Mouse (Mus musculus): ENCODE results near the gene Prokr1.

- no peak for TF ChIP-seq POLR2A (IDR thresholded peaks at IDR 0.05; ENCODE audit: borderline replicate concordance, extremely low read depth, low read depth, low read length)
- TF ChIP-seq CTCF (IDR thresholded peaks at IDR 0.05; ENCODE audit: insufficient read depth, low read length): no peak
Observed at GRCm38 (mm10) chr6:87582456-87582855, 8.1 kb downstream of the Prokr1 start.
